Mouse (Mus musculus): ENCODE measurements at regions not wholly inside any gene's neighbourhood (a gene's known extent, or its start where the extent isn't known, plus 50 kb on each side); places are given as distances from the start of the nearest gene placed in this dataset.

- no peaks in the 10 kb centered on the region for H3K36me3 ChIP-seq (replicated peaks; ENCODE audit: insufficient read depth, low read length)
- no peak overlapping the region for H3K4me2 ChIP-seq (ENCODE audit: low read depth, low read length)
- 48% methylated on average over 3 of the region's 3 CpGs for WGBS (ENCODE audit: insufficient replicate concordance)
- ATAC-seq (no peak), DNase-seq (no peak)
- H3K27me3 ChIP-seq (ENCODE audit: insufficient read depth, low read length), result no peaks in the 10 kb centered on the region
- H3K27ac ChIP-seq (ENCODE audit: low read depth), result no peak overlapping the region
- H3K9me3 ChIP-seq (ENCODE audit: low read length), result no peaks in the 10 kb centered on the region
- no peaks in the 10 kb centered on the region for H3K4me1 ChIP-seq (ENCODE audit: insufficient read depth)
- H3K4me3 ChIP-seq (ENCODE audit: low read depth, low read length), result no peak overlapping the region
- no peak overlapping the region for H3K9ac ChIP-seq (replicated peaks)
- 0 out of 2 replicates have a peak, but pooled peaks have one; percentile 6 for TF ChIP-seq CTCF (IDR thresholded peaks at IDR 0.05; ENCODE audit: low read depth)
- no peak for TF ChIP-seq EP300 (IDR thresholded peaks at IDR 0.05; ENCODE audit: low read depth)
Measured at GRCm38 (mm10) chr15:26184930-26185329, 123.9 kb upstream of the March11 start.

GRCm38 (mm10) chr15:26195576-26195975 lies 113.3 kb upstream of the March11 start:
- Histone ChIP-seq H3K27me3 (ENCODE audit: insufficient read depth, low read length) (no peaks in the 10 kb centered on the region), H3K9me3 (ENCODE audit: low read length) (no peaks in the 10 kb centered on the region), H3K4me3 (ENCODE audit: low read depth, low read length) (no peak overlapping the region), H3K4me1 (ENCODE audit: insufficient read depth) (no peaks in the 10 kb centered on the region), H3K9ac (replicated peaks) (no peak overlapping the region), H3K4me2 (ENCODE audit: low read depth, low read length) (no peak overlapping the region), H3K27ac (ENCODE audit: low read depth) (no peak overlapping the region), H3K36me3 (replicated peaks; ENCODE audit: insufficient read depth, low read length) (no peaks in the 10 kb centered on the region)
- ATAC-seq (no peak), DNase-seq (no peak)
- 83% methylated on average over 1 of the region's 1 CpGs for WGBS (ENCODE audit: insufficient replicate concordance)
- TF ChIP-seq EP300 (IDR thresholded peaks at IDR 0.05; ENCODE audit: low read depth) (no peak), CTCF (IDR thresholded peaks at IDR 0.05; ENCODE audit: low read depth) (no peak)

GRCm38 (mm10) chr15:26206837-26207236 lies 102.0 kb upstream of the March11 start:
- Histone ChIP-seq H3K9ac (replicated peaks) (no peak overlapping the region), H3K9me3 (ENCODE audit: low read length) (no peaks in the 10 kb centered on the region), H3K27ac (ENCODE audit: low read depth) (no peak overlapping the region), H3K4me1 (ENCODE audit: insufficient read depth) (no peaks in the 10 kb centered on the region), H3K4me3 (ENCODE audit: low read depth, low read length) (no peak overlapping the region), H3K36me3 (replicated peaks; ENCODE audit: insufficient read depth, low read length) (no peaks in the 10 kb centered on the region), H3K27me3 (ENCODE audit: insufficient read depth, low read length) (no peaks in the 10 kb centered on the region), H3K4me2 (ENCODE audit: low read depth, low read length) (no peak overlapping the region)
- TF ChIP-seq EP300 (IDR thresholded peaks at IDR 0.05; ENCODE audit: low read depth) (no peak), CTCF (IDR thresholded peaks at IDR 0.05; ENCODE audit: low read depth) (no peak)
- ATAC-seq (no peak), DNase-seq (no peak)
- WGBS (ENCODE audit: insufficient replicate concordance), result 66% methylated on average over 6 of the region's 6 CpGs

GRCm38 (mm10) chr15:26220855-26221254 lies 88.0 kb upstream of the March11 start:
- Histone ChIP-seq H3K4me1 (ENCODE audit: insufficient read depth) (no peaks in the 10 kb centered on the region), H3K4me3 (ENCODE audit: low read depth, low read length) (no peak overlapping the region), H3K36me3 (replicated peaks; ENCODE audit: insufficient read depth, low read length) (no peaks in the 10 kb centered on the region), H3K27me3 (ENCODE audit: insufficient read depth, low read length) (no peaks in the 10 kb centered on the region), H3K9ac (replicated peaks) (no peak overlapping the region), H3K27ac (ENCODE audit: low read depth) (no peak overlapping the region), H3K4me2 (ENCODE audit: low read depth, low read length) (no peak overlapping the region), H3K9me3 (ENCODE audit: low read length) (no peaks in the 10 kb centered on the region)
- TF ChIP-seq EP300 (IDR thresholded peaks at IDR 0.05; ENCODE audit: low read depth) (no peak), CTCF (IDR thresholded peaks at IDR 0.05; ENCODE audit: low read depth) (no peak)
- DNase-seq (no peak), ATAC-seq (no peak)
- WGBS (ENCODE audit: insufficient replicate concordance), result 79% methylated on average over 3 of the region's 3 CpGs

GRCm38 (mm10) chr15:26228646-26229045 lies 80.2 kb upstream of the March11 start:
- Histone ChIP-seq H3K9ac (replicated peaks) (no peak overlapping the region), H3K27me3 (ENCODE audit: insufficient read depth, low read length) (no peaks in the 10 kb centered on the region), H3K36me3 (replicated peaks; ENCODE audit: insufficient read depth, low read length) (no peaks in the 10 kb centered on the region), H3K4me3 (ENCODE audit: low read depth, low read length) (no peak overlapping the region), H3K4me2 (ENCODE audit: low read depth, low read length) (no peak overlapping the region), H3K4me1 (ENCODE audit: insufficient read depth) (no peaks in the 10 kb centered on the region), H3K9me3 (ENCODE audit: low read length) (no peaks in the 10 kb centered on the region), H3K27ac (ENCODE audit: low read depth) (no peak overlapping the region)
- no peak for DNase-seq
- TF ChIP-seq EP300 (IDR thresholded peaks at IDR 0.05; ENCODE audit: low read depth) (no peak), CTCF (IDR thresholded peaks at IDR 0.05; ENCODE audit: low read depth) (no peak)
- no peak for ATAC-seq
- WGBS (ENCODE audit: insufficient replicate concordance), result 62% methylated on average over 4 of the region's 4 CpGs
